Mouse (Mus musculus): ENCODE measurements at regions not wholly inside any gene's neighbourhood (a gene's known extent, or its start where the extent isn't known, plus 50 kb on each side); places are given as distances from the start of the nearest gene placed in this dataset.

GRCm38 (mm10) chr3:51095847-51096447 is 128.3 kb upstream of the Noct start:
- TF ChIP-seq ETS1 (IDR thresholded peaks at IDR 0.05; ENCODE audit: low read depth, low read length) (no peak), HCFC1 (IDR thresholded peaks at IDR 0.05; ENCODE audit: low read depth, low read length) (no peak), NRF1 (IDR thresholded peaks at IDR 0.05; ENCODE audit: insufficient read depth, low read depth, low read length, poor library complexity, severe bottlenecking) (no peak), E2F4 (IDR thresholded peaks at IDR 0.05; ENCODE audit: borderline replicate concordance, low read depth, low read length) (no peak), NELFE (IDR thresholded peaks at IDR 0.05; ENCODE audit: low read depth, low read length) (no peak), MAFK (IDR thresholded peaks at IDR 0.05; ENCODE audit: borderline replicate concordance, low read depth, low read length) (no peak), MYB (IDR thresholded peaks at IDR 0.05; ENCODE audit: low read depth, low read length) (no peak), UBTF (IDR thresholded peaks at IDR 0.05; ENCODE audit: borderline replicate concordance, insufficient read depth, low read depth, low read length) (no peak), TAL1 (IDR thresholded peaks at IDR 0.05; ENCODE audit: low read length) (no peak), MYC (IDR thresholded peaks at IDR 0.05; ENCODE audit: low read depth, low read length) (no peak), TCF12 (IDR thresholded peaks at IDR 0.05; ENCODE audit: low read depth, low read length) (no peak), MAX (IDR thresholded peaks at IDR 0.05; ENCODE audit: low read length) (no peak), ZC3H11A (IDR thresholded peaks at IDR 0.05; ENCODE audit: low read depth, low read length) (no peak), CTCF (IDR thresholded peaks at IDR 0.05 in 2 of 3, conservative IDR thresholded peaks at IDR 0.05 in 1 of 3; ENCODE audit: control insufficient read depth in 1 of 3, insufficient read depth in 1 of 3, low read depth in 2 of 3, low read length in 3 of 3, poor library complexity in 1 of 3, severe bottlenecking in 1 of 3) (no peak), SIN3A (IDR thresholded peaks at IDR 0.05; ENCODE audit: low read length) (no peak), ZKSCAN1 (IDR thresholded peaks at IDR 0.05; ENCODE audit: low read depth, low read length) (no peak), ZNF384 (IDR thresholded peaks at IDR 0.05; ENCODE audit: low read depth, low read length) (no peak)
- Histone ChIP-seq H3K79me2 (ENCODE audit: control insufficient read depth, insufficient read depth, low read length, poor library complexity) (no peaks in the 10 kb centered on the region), H3K36me3 (ENCODE audit: control insufficient read depth in 1 of 2, insufficient read depth in 2 of 2, low read length in 2 of 2) (no peaks in the 10 kb centered on the region), H3K27me3 (ENCODE audit: control insufficient read depth in 1 of 2, insufficient read depth in 2 of 2, low read length in 2 of 2) (peaks cover 0 to 12% of the 10 kb centered on the region in 2 experiments; a peak in 2 of 4 replicates), H3K4me1 (ENCODE audit: control insufficient read depth in 1 of 2, insufficient read depth in 2 of 2, low read length in 2 of 2) (no peaks in the 10 kb centered on the region), H3K4me3 (ENCODE audit: control insufficient read depth in 1 of 2, insufficient read depth in 1 of 2, low read depth in 2 of 2, low read length in 2 of 2) (no peak overlapping the region), H3K27ac (ENCODE audit: control insufficient read depth, low read depth, low read length) (no peak overlapping the region), H3K9ac (ENCODE audit: control insufficient read depth, low read depth, low read length, poor library complexity, severe bottlenecking) (no peak overlapping the region), H3K9me3 (replicated peaks; ENCODE audit: insufficient read depth, low read length) (no peaks in the 10 kb centered on the region)
- DNase-seq (ENCODE audit: low read depth, low spot score): no peak

DNA sequence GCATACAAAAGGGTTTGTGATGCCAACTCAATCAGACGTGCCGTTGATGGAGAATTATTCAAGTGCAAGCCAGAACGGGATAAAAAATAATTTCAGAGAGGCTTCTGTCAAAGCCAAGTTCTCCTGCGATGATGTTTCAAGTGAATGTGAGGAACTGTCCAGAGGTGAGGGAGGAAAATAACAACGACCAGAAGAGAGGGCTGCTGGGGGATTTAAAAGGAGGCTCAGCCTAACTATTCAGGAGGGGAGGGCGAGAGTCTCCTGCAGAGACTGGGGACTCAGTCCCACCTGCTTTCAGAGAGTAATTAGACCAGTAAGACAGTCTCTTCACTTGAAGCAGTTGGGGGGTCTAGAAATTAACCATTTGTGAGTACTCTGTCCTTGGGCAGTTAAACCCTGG is 127.7 kb upstream of the Noct start:
- no peak for TF ChIP-seq MEF2A (IDR thresholded peaks at IDR 0.05; ENCODE audit: extremely low read depth, insufficient replicate concordance, low read depth, low read length, poor library complexity, severe bottlenecking)
- no peak for TF ChIP-seq ZC3H11A (IDR thresholded peaks at IDR 0.05; ENCODE audit: low read depth, low read length)
- no peak for TF ChIP-seq CHD2 (IDR thresholded peaks at IDR 0.05; ENCODE audit: low read length)
- no peak for TF ChIP-seq JUND (IDR thresholded peaks at IDR 0.05; ENCODE audit: low read depth, low read length)
- Histone ChIP-seq H3K27ac (ENCODE audit: control insufficient read depth, low read depth, low read length) (no peak overlapping the region), H3K36me3 (ENCODE audit: control insufficient read depth in 1 of 2, insufficient read depth in 2 of 2, low read length in 2 of 2) (no peaks in the 10 kb centered on the region), H3K4me1 (ENCODE audit: control insufficient read depth in 1 of 2, insufficient read depth in 2 of 2, low read length in 2 of 2) (no peaks in the 10 kb centered on the region), H3K9me3 (replicated peaks; ENCODE audit: insufficient read depth, low read length) (no peaks in the 10 kb centered on the region), H3K27me3 (ENCODE audit: control insufficient read depth in 1 of 2, insufficient read depth in 2 of 2, low read length in 2 of 2) (peaks cover 0 to 11% of the 10 kb centered on the region in 2 experiments; a peak in 2 of 4 replicates), H3K9ac (ENCODE audit: control insufficient read depth, low read depth, low read length, poor library complexity, severe bottlenecking) (no peak overlapping the region), H3K79me2 (ENCODE audit: control insufficient read depth, insufficient read depth, low read length, poor library complexity) (no peaks in the 10 kb centered on the region), H3K4me3 (ENCODE audit: control insufficient read depth in 1 of 2, insufficient read depth in 1 of 2, low read depth in 2 of 2, low read length in 2 of 2) (no peak overlapping the region)
- DNase-seq (ENCODE audit: low read depth, low spot score): no peak

All from MEL (cell line).